Mouse (Mus musculus): ENCODE data around the gene Chrnb1.
A peak's percentile ranks its signal among the peaks of the same experiment; 100 is the strongest.

The Chrnb1 gene

GRCm38 (mm10) chr11:69766872-69767624, 28.7 kb downstream of the Chrnb1 start:
- DNase-seq, result peak; percentile 20

GRCm38 (mm10) chr11:69766126-69766609, 29.6 kb downstream of the Chrnb1 start:
- peak; percentile 68 for DNase-seq

GRCm38 (mm10) chr11:69765221-69766125, 30.3 kb downstream of the Chrnb1 start, which contains the start of gene Zbtb4:
Gene Zbtb4, plus strand, starts transcription at chr11:69765912.
- peak; percentile 49 for DNase-seq

- no peak for DNase-seq
Observed at GRCm38 (mm10) chr11:69763551-69763950, 32.2 kb downstream of the Chrnb1 start.

GRCm38 (mm10) chr11:69761868-69762267, 33.9 kb downstream of the Chrnb1 start, which contains the start of gene Slc35g3:
Gene Slc35g3, minus strand, starts transcription at chr11:69761968.
- no peak for DNase-seq

GRCm38 (mm10) chr11:69760901-69761200, 34.9 kb downstream of the Chrnb1 start:
- no peak for DNase-seq

- DNase-seq, result peak; percentile 28
Observed at GRCm38 (mm10) chr11:69760160-69760900, 35.4 kb downstream of the Chrnb1 start.

GRCm38 (mm10) chr11:69758971-69759721, 36.6 kb downstream of the Chrnb1 start:
- DNase-seq, result peak; percentile 94

- DNase-seq, result peak; percentile 98
Observed at GRCm38 (mm10) chr11:69758478-69758970, 37.2 kb downstream of the Chrnb1 start, which contains the start of gene Polr2a. Gene Polr2a, minus strand, starts transcription at chr11:69758637.

GRCm38 (mm10) chr11:69758090-69758456, 37.7 kb downstream of the Chrnb1 start:
- DNase-seq, result peak; percentile 97

- DNase-seq, result peak; percentile 17
Observed at GRCm38 (mm10) chr11:69757303-69758089, 38.2 kb downstream of the Chrnb1 start.

- peak; percentile 54 for DNase-seq
Observed at GRCm38 (mm10) chr11:69754701-69755100, 41.0 kb downstream of the Chrnb1 start.

GRCm38 (mm10) chr11:69754233-69754632, 41.5 kb downstream of the Chrnb1 start:
- DNase-seq, result no peak

GRCm38 (mm10) chr11:69752686-69753085, 43.1 kb downstream of the Chrnb1 start:
- no peak for DNase-seq

- no peak for DNase-seq
Observed at GRCm38 (mm10) chr11:69751635-69752034, 44.1 kb downstream of the Chrnb1 start.
